Mouse (Mus musculus): ENCODE data around the gene Slc24a1.

DNA sequence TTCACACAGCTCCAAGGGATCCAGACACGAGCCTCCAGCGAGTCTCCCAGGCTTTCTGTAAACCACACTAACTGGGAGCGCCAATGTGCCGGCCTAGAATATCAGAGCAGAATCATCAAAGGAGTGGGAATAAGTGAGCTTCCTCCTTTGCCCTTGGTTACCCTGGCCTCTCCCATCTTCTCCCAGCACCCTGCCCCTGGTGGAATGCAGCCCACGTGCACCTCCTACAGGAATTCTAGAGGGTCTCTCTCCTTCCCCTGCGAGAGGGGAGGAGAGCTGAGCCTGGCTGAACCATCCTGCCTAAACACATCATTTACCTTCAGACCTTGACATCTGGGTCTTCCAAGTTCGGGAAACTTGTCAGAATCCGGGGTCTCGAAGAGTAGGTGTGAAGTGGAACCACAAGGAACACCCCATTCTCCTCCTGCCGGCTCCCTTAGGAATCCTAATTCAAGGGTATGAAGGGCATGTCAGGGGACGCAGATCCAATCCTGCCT lies at the start of gene Slc24a1:
- TF ChIP-seq POLR2A (IDR thresholded peaks at IDR 0.05; ENCODE audit: control insufficient read depth, extremely low read depth, insufficient read depth, low read length, poor library complexity): no peak
- TF ChIP-seq CTCF (IDR thresholded peaks at IDR 0.05; ENCODE audit: borderline replicate concordance, control insufficient read depth, extremely low read depth, insufficient read depth, low read length, poor library complexity): no peak
